Mouse (Mus musculus) G1E (cell line): ENCODE data around the gene Fam189a1. TPM values are rescaled to one million over a fixed set of nuclear protein-coding genes. Genes with fewer than 3 reads are reported as not detected.

Experiments used
- ATAC-seq: 2 replicates; pipeline ENCODE4 v1.8.0; 2016; ENCODE audit warnings: mild to moderate bottlenecking; ENCODE audit not compliant: insufficient number of reproducible peaks, poor library complexity, low FRiP score, severe bottlenecking; ENCODE audit errors: extremely low read depth
- DNase-seq: peaks from one replicate; pipeline ENCODE4 v3.0.0; 2012; ENCODE audit warnings: low spot score
- H3K27me3 ChIP-seq: 2 replicates; pipeline ENCODE4 v1.6.1; 2012; ENCODE audit warnings: mild to moderate bottlenecking, low read length, inconsistent platforms; ENCODE audit not compliant: insufficient read depth
- H3K36me3 ChIP-seq: replicated peaks from 2 replicates; pipeline ENCODE3; 2012; ENCODE audit warnings: mild to moderate bottlenecking, inconsistent platforms
- H3K4me1 ChIP-seq: 2 replicates; pipeline ENCODE4 v1.6.1; 2012; ENCODE audit warnings: low read depth, low read length, inconsistent platforms, mixed read lengths; ENCODE audit not compliant: insufficient read depth
- H3K4me3 ChIP-seq: 2 replicates; pipeline ENCODE4 v1.5.1; 2012; ENCODE audit warnings: low read depth, mild to moderate bottlenecking, inconsistent platforms, low read length, moderate library complexity, mixed read lengths
- H3K9me3 ChIP-seq: replicated peaks from 2 replicates; pipeline ENCODE4 v1.6.1; 2012; ENCODE audit warnings: inconsistent platforms
- CTCF ChIP-seq: IDR thresholded peaks from 2 replicates; pipeline ENCODE4 v1.5.1; 2012; ENCODE audit warnings: low read depth, low read length, inconsistent platforms, mixed read lengths
- GATA1 ChIP-seq: IDR thresholded peaks from 2 replicates; pipeline ENCODE4 v1.6.1; 2012; ENCODE audit warnings: borderline replicate concordance, low read length, inconsistent platforms, mixed read lengths
- GATA2 ChIP-seq: IDR thresholded peaks from 2 replicates; pipeline ENCODE4 v1.6.1; 2012; ENCODE audit warnings: low read depth, low read length, inconsistent platforms, borderline replicate concordance
- POLR2AphosphoS5 ChIP-seq: IDR thresholded peaks from 2 replicates; pipeline ENCODE4 v1.6.1; 2012; ENCODE audit warnings: low read depth, low read length, inconsistent platforms; ENCODE audit not compliant: insufficient replicate concordance
- TAL1 ChIP-seq: conservative IDR thresholded peaks from 2 replicates; pipeline ENCODE4 v1.6.1; 2012; ENCODE audit warnings: low read depth, low read length, inconsistent platforms, mixed read lengths
- polyA plus RNA-seq: library from polyadenylated mRNA; stranded (reverse); fragments of >175 nt; gene quantifications from 2 replicates; pipeline ENCODE4 v1.2.3, GENCODE M21; 2012
- total RNA-seq, 2 experiments: library from RNA; stranded (forward) in 1 of 2; stranded (reverse) in 1 of 2; fragments of 200-1000 nt in 1 of 2; fragments of >200 nt in 1 of 2; fragmentation: Nextera tagmentation in 1 of 2; gene quantifications; 2 replicates each; pipeline ENCODE4 v1.2.3; 2014 to 2017

Gene Fam189a1
- total and polyA plus RNA-seq, 3 experiments = 0.16 TPM; not detected in 2

DNA sequence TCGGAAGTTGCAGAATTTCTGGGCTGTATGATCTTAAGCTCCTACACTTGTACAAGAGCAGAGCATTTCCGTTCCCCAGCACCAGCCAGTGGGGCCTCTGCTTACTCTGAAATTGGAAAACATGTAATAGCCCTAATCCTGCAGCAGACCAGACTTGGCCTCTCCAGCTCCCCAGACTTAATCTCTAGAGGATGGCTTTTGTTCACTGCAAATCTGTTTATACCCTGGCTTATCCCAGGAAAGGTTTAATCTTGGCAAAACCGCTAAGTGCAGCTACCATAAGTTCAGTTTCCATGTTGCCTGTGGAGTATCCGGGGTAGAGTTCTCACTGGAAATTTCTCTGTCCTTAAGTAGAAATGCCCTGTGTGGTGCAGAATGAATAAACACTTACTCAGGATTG, 448.2 kb downstream of the Fam189a1 start:
- ATAC-seq (no peak), DNase-seq (no peak)
- no peaks in the 10 kb centered on the region for H3K4me1 ChIP-seq
- H3K4me3 ChIP-seq = no peak overlapping the region
- peaks cover 53% of the 10 kb centered on the region for H3K9me3 ChIP-seq
- H3K27me3 ChIP-seq = no peaks in the 10 kb centered on the region
- TF ChIP-seq GATA2 (no peak), CTCF (no peak), GATA1 (no peak), POLR2AphosphoS5 (no peak), TAL1 (no peak)
- no peaks in the 10 kb centered on the region for H3K36me3 ChIP-seq
